Mouse (Mus musculus) hindbrain, embryonic 10.5 days (tissue): ENCODE results near the gene S100a1. TPM values are rescaled to one million over a fixed set of nuclear protein-coding genes. Genes with fewer than 3 reads are reported as not detected.

Experiments
- DNase-seq: peaks from one replicate; pipeline ENCODE4 v3.0.0-alpha.2; 2017; ENCODE audit warnings: low spot score
- H3K27ac ChIP-seq: fragments of 300-500 bp; sonication (generic); 2 replicates; pipeline ENCODE4 v1.5.1; 2016; ENCODE audit warnings: mild to moderate bottlenecking, moderate library complexity
- H3K27me3 ChIP-seq: fragments of 300-500 bp; sonication (generic); 2 replicates; pipeline ENCODE4 v1.6.1; 2016; ENCODE audit warnings: mild to moderate bottlenecking; ENCODE audit not compliant: poor library complexity, insufficient read depth, severe bottlenecking
- H3K36me3 ChIP-seq: fragments of 300-500 bp; sonication (generic); 2 replicates; pipeline ENCODE4 v1.6.1; 2016; ENCODE audit warnings: mild to moderate bottlenecking, moderate library complexity
- H3K4me1 ChIP-seq: fragments of 300-500 bp; sonication (generic); replicated peaks from 2 replicates; pipeline ENCODE4 v1.6.1; 2016; ENCODE audit warnings: mild to moderate bottlenecking
- H3K4me3 ChIP-seq: fragments of 300-500 bp; sonication (generic); 2 replicates; pipeline ENCODE4 v1.5.1; 2016; ENCODE audit warnings: mild to moderate bottlenecking, moderate library complexity
- H3K9me3 ChIP-seq: fragments of 300-500 bp; sonication (generic); 2 replicates; pipeline ENCODE4 v1.6.1; 2016; ENCODE audit warnings: mild to moderate bottlenecking, moderate library complexity
- WGBS: fragments of 180-500 bp; shearing (Covaris S2); methylation state at CpG from one replicate; pipeline ENCODE4 v1.1.7; 2016; 5-methylcytosine and 5-hydroxymethylcytosine counted together
- polyA plus RNA-seq: library from polyadenylated mRNA; unstranded; fragments of >200 nt; fragmentation: Nextera tagmentation; extraction: Ambion mirVana; gene quantifications from 2 replicates; pipeline ENCODE4 v1.2.1, GENCODE M21; 2016

Gene S100a1
- polyA plus RNA-seq, 1 experiment from 2014 or later: 7.7 TPM

DNA sequence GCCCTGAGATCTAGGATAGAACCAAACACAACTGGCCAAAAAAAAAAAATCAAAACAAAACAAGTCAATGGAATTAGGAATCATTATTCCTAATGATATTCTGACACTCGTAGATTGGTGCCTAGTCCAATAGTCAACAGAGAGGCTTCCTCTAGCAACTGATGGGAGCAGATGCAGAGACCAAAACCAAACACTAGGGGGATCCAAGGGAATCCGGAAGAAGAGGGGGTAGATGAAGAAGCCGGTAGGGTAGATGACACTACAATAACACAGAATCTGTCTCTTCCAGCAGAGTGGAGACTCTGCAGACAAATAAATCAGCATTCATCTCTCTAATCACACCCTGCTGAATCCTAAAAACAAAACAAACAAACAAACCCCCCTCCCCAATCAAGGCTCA is 42.0 kb downstream of the S100a1 start:
- Histone ChIP-seq H3K27ac (no peak overlapping the region), H3K9me3 (no peaks in the 10 kb centered on the region), H3K4me3 (no peak overlapping the region), H3K36me3 (peaks cover 1% of the 10 kb centered on the region; the same call in 1 of the 2 replicates), H3K27me3 (peaks cover 11% of the 10 kb centered on the region; the same call in 1 of the 2 replicates), H3K4me1 (peaks cover 3% of the 10 kb centered on the region)
- WGBS: 35% methylated on average over 3 of the region's 3 CpGs
- no peak for DNase-seq

DNA sequence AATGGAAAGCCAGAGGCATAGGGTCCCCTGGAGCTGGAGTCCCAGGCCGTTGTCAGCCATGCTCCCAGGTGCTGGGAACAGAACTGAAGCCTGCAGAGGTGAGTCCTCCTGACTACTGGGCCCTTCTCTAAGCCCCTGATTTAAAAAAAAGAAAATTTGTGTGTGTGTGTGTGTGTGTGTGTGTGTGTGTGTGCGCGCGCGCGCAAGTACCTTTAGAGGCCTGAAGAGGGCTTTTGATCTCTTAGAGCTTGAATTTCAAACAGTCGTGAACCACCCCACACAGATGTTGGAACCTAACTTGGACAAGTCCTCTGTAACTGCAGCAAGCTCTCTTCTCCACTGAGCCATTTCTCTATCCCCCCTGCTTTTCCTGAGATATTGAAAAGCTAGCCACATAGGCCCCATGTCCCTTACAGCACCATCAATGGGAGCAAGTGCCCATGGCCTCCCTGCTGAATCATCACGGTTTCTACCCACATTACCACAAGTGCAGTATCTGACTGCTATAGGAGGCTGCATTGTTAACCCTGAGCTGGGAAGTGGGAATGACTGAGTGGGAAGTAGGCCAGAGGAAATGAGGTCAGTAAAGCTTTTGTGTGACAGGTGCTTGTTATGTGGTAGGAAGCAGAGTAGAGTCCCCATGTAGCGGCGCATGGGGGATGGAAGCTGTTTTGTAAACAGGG is 46.4 kb downstream of the S100a1 start:
- no peak for DNase-seq
- Histone ChIP-seq H3K27ac (no peak overlapping the region), H3K9me3 (no peaks in the 10 kb centered on the region), H3K36me3 (no peaks in the 10 kb centered on the region), H3K27me3 (peaks cover 52% of the 10 kb centered on the region), H3K4me3 (no peak overlapping the region), H3K4me1 (peaks cover 19% of the 10 kb centered on the region)
- 92% methylated on average over 10 of the region's 10 CpGs for WGBS

DNA sequence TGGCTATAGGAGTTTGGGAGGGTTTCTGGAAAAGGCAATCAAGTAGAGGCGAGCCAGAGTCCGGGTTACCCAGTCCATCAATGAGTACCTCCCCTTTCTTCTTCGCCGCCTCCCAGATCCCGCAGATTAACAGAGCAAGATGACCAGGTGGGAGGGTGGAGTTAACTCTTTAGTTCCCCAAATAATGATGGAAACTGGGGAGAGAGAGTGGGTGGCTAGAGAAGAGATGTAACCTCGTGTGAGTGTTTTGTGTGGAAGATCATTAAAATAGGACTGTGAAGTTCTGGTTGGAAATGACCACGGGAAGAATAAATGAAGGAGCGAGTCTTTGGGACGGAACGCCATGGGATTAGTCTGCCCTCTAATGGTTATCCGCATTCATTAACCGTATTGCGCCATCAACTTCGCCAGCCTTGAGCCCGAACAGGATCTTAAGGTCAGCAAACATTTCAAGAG is 47.9 kb downstream of the S100a1 start:
- under 1% methylated on average over 15 of the region's 15 CpGs for WGBS
- Histone ChIP-seq H3K36me3 (no peaks in the 10 kb centered on the region), H3K9me3 (no peaks in the 10 kb centered on the region), H3K27ac (0 out of 2 replicates have a peak overlapping the region, but pooled peaks have one; percentile 59), H3K4me1 (peaks cover 19% of the 10 kb centered on the region), H3K27me3 (peaks cover 66% of the 10 kb centered on the region), H3K4me3 (peak overlapping the region; percentile 57)
- peak; percentile 67 for DNase-seq

- Histone ChIP-seq H3K4me3 (peak within 1 kb of the TSS; percentile 57), H3K27me3 (peaks cover 71% of the 10 kb centered on the region), H3K36me3 (no peaks in the 10 kb centered on the region), H3K9me3 (no peaks in the 10 kb centered on the region), H3K27ac (peak within 1 kb of the TSS; percentile 59), H3K4me1 (peaks cover 19% of the 10 kb centered on the region)
- under 1% methylated on average over 48 of the region's 49 CpGs for WGBS
- no peak for DNase-seq
Measured at GRCm38 (mm10) chr3:90465686-90466310, 48.4 kb downstream of the S100a1 start, which contains the start of gene Npr1. Gene Npr1 (minus strand): TSS chr3:90465866.

DNA sequence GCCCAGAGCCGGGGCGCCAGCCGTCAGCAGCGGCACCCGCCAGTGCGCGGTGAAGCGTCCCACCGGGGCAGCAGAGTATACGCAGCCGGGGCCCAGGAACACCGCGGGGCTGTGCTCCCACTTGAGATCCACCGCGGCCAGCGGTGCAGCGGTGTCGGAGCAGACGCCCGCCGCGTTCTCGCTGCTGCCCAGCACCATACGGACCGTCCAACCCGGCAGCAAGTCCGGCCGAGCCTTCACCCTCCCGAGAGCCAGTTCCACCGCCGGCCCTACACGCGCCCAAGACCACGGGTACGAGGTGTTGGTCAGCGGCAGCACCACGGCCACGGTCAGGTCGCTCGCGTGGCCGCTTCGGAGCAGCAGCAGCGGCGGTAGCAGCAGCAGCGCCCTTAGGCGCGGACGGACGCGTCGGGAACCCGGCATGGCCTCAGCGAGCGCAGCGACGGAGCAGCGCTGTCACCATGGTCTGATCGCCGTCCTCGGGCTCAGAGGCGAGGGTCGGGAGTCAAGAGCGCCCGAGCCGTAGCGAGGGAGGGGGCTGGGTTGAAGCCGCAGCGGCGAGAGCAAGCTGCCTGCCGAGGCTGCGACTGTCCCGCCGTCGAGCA is 49.0 kb downstream of the S100a1 start:
- Histone ChIP-seq H3K36me3 (no peaks in the 10 kb centered on the region), H3K9me3 (no peaks in the 10 kb centered on the region), H3K4me3 (peak overlapping the region; percentile 57), H3K27ac (peak overlapping the region; percentile 59), H3K27me3 (peaks cover 76% of the 10 kb centered on the region), H3K4me1 (peaks cover 19% of the 10 kb centered on the region)
- DNase-seq: peak; percentile 58
- 1% methylated on average over 75 of the region's 75 CpGs for WGBS

GRCm38 (mm10) chr3:90464552-90465080 is 49.6 kb downstream of the S100a1 start:
- Histone ChIP-seq H3K27ac (peak overlapping the region; percentile 1; the same call in 1 of the 2 replicates), H3K4me3 (peak overlapping the region; percentile 57), H3K27me3 (peaks cover 76% of the 10 kb centered on the region), H3K4me1 (peaks cover 19% of the 10 kb centered on the region), H3K9me3 (no peaks in the 10 kb centered on the region), H3K36me3 (no peaks in the 10 kb centered on the region)
- WGBS: 8% methylated on average over 37 of the region's 37 CpGs
- peak; percentile 24 for DNase-seq

DNA sequence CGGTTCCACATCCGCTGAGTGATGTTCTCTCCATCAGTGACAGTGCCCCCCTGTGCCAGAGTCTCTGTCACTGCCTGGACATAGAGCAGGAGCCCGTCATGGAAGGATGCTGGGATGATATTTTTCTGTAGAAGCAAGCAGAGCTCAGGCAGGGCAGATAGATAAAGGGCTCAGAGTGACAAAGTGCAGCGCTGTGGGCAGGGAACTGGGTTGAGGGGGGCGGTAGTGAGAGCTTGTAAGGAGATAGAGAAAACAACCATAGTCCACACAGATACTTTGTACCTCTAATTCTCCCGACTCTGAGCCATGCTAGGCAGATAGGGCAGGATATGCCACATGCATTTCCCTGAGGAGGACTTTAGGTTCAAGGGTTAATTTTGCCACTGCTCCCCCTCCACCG is 51.6 kb downstream of the S100a1 start:
- no peak for DNase-seq
- Histone ChIP-seq H3K36me3 (no peaks in the 10 kb centered on the region), H3K27me3 (peaks cover 66% of the 10 kb centered on the region), H3K4me3 (no peak overlapping the region), H3K9me3 (no peaks in the 10 kb centered on the region), H3K27ac (no peak overlapping the region), H3K4me1 (peaks cover 19% of the 10 kb centered on the region)
- WGBS: 32% methylated on average over 7 of the region's 7 CpGs

GRCm38 (mm10) chr3:90461935-90462334 is 52.3 kb downstream of the S100a1 start:
- 91% methylated on average over 3 of the region's 3 CpGs for WGBS

More at GRCm38 (mm10) chr3:90461935-90462334, 52.3 kb downstream of the S100a1 start:
- Histone ChIP-seq H3K4me1 (peaks cover 19% of the 10 kb centered on the region), H3K27me3 (peaks cover 64% of the 10 kb centered on the region), H3K36me3 (no peaks in the 10 kb centered on the region), H3K4me3 (no peak overlapping the region), H3K9me3 (no peaks in the 10 kb centered on the region), H3K27ac (no peak overlapping the region)
- no peak for DNase-seq

Other genes with a start within 250 kb of the S100a1 start
- gene Dennd4b, start 249.2 kb downstream of the S100a1 start, polyA plus RNA-seq: 5.7 and 7.1 TPM in 2 replicates
- gene Gatad2b, start 221.2 kb downstream of the S100a1 start, polyA plus RNA-seq: 15.3 and 17.9 TPM in 2 replicates
- gene Slc27a3, start 124.5 kb downstream of the S100a1 start, polyA plus RNA-seq: 28.5 and 29.1 TPM in 2 replicates
- 37.6 and 39.7 TPM in 2 replicates for gene Ints3, start 80.8 kb downstream of the S100a1 start, polyA plus RNA-seq
- gene Npr1, start 48.5 kb downstream of the S100a1 start, polyA plus RNA-seq: 3.0 TPM in 2 replicates
- gene Ilf2, start 38.3 kb downstream of the S100a1 start, polyA plus RNA-seq: 315 and 340 TPM in 2 replicates
- 60.9 and 69.1 TPM in 2 replicates for gene Snapin, start 23.4 kb downstream of the S100a1 start, polyA plus RNA-seq
- gene Chtop, start 4.9 kb downstream of the S100a1 start, polyA plus RNA-seq: 174 and 182 TPM in 2 replicates
- 11.7 and 13.1 TPM in 2 replicates for gene S100a13, start within 50 bp of the S100a1 start, polyA plus RNA-seq
- not detected in 2 replicates for gene S100a14, start 12.5 kb upstream of the S100a1 start, polyA plus RNA-seq
- gene S100a16, start 22.9 kb upstream of the S100a1 start, polyA plus RNA-seq: 46.6 and 47.9 TPM in 2 replicates
- 0.24 and 0.27 TPM in 2 replicates for gene S100a3, start 46.2 kb upstream of the S100a1 start, polyA plus RNA-seq
- gene S100a2, start 75.9 kb upstream of the S100a1 start, polyA plus RNA-seq: not detected in 2 replicates
- gene Gm42674, start 87.5 kb upstream of the S100a1 start, polyA plus RNA-seq: not detected in 2 replicates
- not detected in 2 replicates for gene S100a4, start 89.4 kb upstream of the S100a1 start, polyA plus RNA-seq
- not detected in 2 replicates for gene S100a5, start 94.1 kb upstream of the S100a1 start, polyA plus RNA-seq
- 14.4 and 18.3 TPM in 2 replicates for gene S100a6, start 98.5 kb upstream of the S100a1 start, polyA plus RNA-seq
- gene S100a7a, start 139.6 kb upstream of the S100a1 start, polyA plus RNA-seq: not detected in 2 replicates
- gene S100a8, start 154.6 kb upstream of the S100a1 start, polyA plus RNA-seq: not detected in 2 replicates
- gene S100a9, start 181.3 kb upstream of the S100a1 start, polyA plus RNA-seq: not detected in 2 replicates
- gene Pglyrp4, start 212.5 kb upstream of the S100a1 start, polyA plus RNA-seq: not detected in 2 replicates